Mouse (Mus musculus) bone marrow, adult 2 months (tissue): Measurements from ENCODE around the gene Tenm4. TPM values are rescaled to one million over a fixed set of nuclear protein-coding genes. Genes with fewer than 3 reads are reported as not detected.

Experiments used
- H3K27ac ChIP-seq: fragments of 200-500 bp; 2 replicates; pipeline ENCODE4 v1.5.1; 2012; ENCODE audit warnings: low read depth, mild to moderate bottlenecking, control low read depth, inconsistent platforms, low read length; ENCODE audit not compliant: control insufficient read depth, poor library complexity, insufficient read depth
- H3K4me1 ChIP-seq: fragments of 200-500 bp; 2 replicates; pipeline ENCODE4 v1.6.1; 2011; ENCODE audit warnings: low read length; ENCODE audit not compliant: control insufficient read depth, insufficient read depth
- H3K4me3 ChIP-seq: fragments of 200-500 bp; replicated peaks from 2 replicates; pipeline ENCODE3; 2011; ENCODE audit warnings: mild to moderate bottlenecking, low read depth, low read length, control low read depth; ENCODE audit not compliant: control insufficient read depth
- CTCF ChIP-seq: fragments of 200-500 bp; IDR thresholded peaks from 2 replicates; pipeline ENCODE4 v1.5.1; 2011; ENCODE audit warnings: low read length, control low read depth; ENCODE audit not compliant: control insufficient read depth, insufficient read depth
- POLR2A ChIP-seq: fragments of 200-500 bp; IDR thresholded peaks from 2 replicates; pipeline ENCODE4 v1.6.1; 2011; ENCODE audit warnings: low read depth, mild to moderate bottlenecking, control low read depth, low read length, borderline replicate concordance; ENCODE audit not compliant: control insufficient read depth
- WGBS: fragments of 180-500 bp; shearing (Covaris S2); methylation state at CpG from one replicate; pipeline ENCODE4 v1.1.7; 2018; 5-methylcytosine and 5-hydroxymethylcytosine counted together
- polyA plus RNA-seq: library from polyadenylated mRNA; stranded (reverse); fragments of >200 nt; gene quantifications from 2 replicates; pipeline ENCODE4 v1.2.4, GENCODE M21; 2011; ENCODE audit warnings: low replicate concordance; ENCODE audit not compliant: missing spikeins, insufficient read depth, insufficient read length

Gene Tenm4
- polyA plus RNA-seq, 1 experiment, result 1.3 TPM

DNA sequence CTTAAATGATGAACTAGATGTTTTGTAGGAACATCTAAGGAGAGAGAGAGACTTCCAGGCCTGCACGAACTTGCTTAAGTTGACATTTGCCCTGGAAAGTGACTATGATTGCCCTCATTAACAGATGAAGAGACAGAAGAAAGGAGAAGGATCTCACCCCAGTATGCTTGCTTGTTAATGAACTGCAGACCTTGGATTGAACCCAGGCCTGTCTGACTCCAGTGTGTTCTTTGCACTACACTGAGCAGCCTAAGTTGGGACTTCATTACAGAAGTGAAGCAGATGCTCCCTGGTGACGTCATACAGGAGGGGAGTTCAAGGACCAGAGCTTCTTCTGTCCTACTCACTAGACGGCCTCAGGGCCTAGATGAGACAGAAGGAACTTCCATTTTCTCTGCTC lies 247.1 kb downstream of the Tenm4 start:
- Histone ChIP-seq H3K27ac (no peak overlapping the region), H3K4me3 (no peak overlapping the region), H3K4me1 (no peaks in the 10 kb centered on the region)
- TF ChIP-seq CTCF (no peak), POLR2A (no peak)
- 68% methylated on average over 3 of the region's 3 CpGs for WGBS

DNA sequence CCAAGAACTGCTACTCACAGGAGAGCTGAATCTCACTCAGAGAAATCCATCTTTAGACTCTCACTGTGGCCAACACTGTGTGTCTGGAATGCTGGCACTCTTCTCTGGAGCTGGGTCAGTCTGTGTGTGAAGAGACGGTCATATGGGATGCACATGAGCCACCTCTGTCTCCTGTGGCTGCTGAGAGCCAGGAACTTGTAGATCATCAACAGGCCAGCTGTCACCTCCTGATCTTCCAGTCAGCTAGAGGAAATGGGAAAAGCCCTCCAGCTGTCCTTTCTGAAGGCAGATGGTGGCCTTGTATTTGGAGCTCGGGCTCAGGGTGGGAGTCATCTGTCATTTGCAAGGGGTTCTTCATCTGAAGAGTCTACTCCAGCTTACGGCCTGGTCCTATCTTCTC lies 249.0 kb downstream of the Tenm4 start:
- H3K27ac ChIP-seq, result no peak overlapping the region
- no peak for TF ChIP-seq CTCF
- no peak for TF ChIP-seq POLR2A
- no peaks in the 10 kb centered on the region for H3K4me1 ChIP-seq
- no peak overlapping the region for H3K4me3 ChIP-seq
- 77% methylated on average over 3 of the region's 3 CpGs for WGBS

DNA sequence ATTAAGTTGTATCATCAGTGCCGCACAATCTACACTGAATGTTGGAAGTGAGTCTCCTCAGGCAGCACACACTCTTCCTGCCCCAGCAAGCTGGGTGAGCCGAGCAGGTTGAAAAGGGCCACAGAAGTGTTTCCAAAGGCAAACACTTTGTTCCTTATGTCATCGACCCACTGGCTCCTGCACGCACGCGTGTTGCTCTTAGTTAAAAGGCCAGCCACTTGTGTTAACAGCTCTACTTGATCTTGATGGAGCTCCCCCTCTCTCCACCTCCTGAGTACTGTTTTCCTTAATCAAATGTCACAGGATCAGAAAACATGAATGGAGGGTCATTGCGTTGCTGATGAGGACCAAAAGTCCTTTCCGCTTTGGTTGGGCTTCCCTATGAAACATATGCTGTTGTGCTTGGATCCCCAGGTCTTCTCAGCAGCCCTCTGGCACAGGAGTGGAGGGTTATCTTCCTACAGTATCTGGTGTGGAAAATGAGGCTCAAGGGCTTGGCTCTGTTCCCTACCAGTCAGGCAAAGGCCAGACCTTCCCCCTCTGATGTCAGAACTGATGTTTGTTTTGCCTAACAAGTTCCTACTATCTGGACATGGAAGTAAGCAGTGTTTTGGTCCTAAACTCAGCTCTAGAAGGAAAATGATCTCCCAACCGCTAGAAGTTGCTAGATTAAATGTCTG lies 250.0 kb downstream of the Tenm4 start:
- no peak overlapping the region for H3K4me3 ChIP-seq
- TF ChIP-seq POLR2A (no peak), CTCF (no peak)
- WGBS, result 81% methylated on average over 9 of the region's 9 CpGs
- no peaks in the 10 kb centered on the region for H3K4me1 ChIP-seq
- H3K27ac ChIP-seq, result no peak overlapping the region

DNA sequence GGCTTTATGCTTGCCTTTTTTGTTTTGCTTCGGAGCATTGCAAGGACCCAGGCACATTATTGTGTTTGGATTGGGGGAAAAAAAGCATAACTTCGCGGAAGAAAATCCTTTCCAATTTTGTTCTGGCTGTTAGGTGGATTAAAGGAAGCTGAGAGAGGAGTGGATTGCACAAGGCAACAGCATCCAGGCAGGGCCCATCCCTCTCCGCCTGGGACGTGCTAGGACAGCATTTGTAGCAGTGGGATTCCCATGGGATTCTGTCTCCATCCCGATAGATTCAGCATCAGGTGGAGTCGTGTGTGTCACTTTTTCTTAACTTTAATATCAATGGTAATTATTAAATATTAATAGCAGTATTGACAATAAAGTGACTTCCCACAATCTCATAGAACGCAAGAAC lies 255.9 kb downstream of the Tenm4 start:
- Histone ChIP-seq H3K27ac (no peak overlapping the region), H3K4me1 (no peaks in the 10 kb centered on the region), H3K4me3 (no peak overlapping the region)
- no peak for TF ChIP-seq CTCF
- 72% methylated on average over 8 of the region's 8 CpGs for WGBS

DNA sequence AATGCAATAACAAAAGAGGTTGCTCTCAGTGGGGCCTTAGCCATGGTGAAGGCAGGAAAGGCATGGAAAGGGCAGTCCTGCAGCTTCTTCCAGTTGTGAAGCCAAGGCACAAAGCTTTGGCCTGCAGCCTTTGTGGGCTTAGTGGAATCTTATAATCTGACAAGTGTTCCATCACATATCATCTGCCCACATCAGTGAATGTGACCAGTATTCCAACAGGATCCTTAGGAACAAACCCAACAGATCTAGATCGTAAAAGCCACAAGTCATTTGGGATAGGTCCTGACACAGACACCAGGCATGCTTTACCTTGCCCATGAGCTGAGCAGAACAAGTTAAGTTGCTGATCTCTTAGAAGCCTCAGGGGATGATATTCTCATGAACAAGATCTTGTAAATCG lies 262.3 kb downstream of the Tenm4 start:
- H3K4me1 ChIP-seq, result no peaks in the 10 kb centered on the region
- WGBS, result 71% methylated on average over 2 of the region's 2 CpGs

DNA sequence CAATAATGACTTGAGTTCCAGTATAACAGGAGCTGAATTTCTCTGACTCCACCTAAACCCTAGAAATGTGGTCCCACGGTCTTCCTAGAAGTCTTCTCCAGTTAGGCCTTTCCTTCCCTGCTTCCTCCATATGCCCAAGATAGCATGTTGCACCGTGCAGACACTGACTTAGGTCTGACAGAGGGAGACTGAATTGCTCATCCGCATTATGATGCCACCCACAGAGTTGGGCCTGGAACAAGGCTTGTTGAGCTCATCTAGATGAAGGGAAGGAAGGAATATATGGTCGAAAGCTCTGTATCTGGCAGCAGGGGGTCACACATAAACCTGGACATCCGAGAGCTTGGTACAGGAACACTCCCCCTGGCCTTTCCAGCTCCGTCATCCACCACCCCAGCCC lies 267.3 kb downstream of the Tenm4 start:
- Histone ChIP-seq H3K4me3 (no peak overlapping the region), H3K27ac (no peak overlapping the region), H3K4me1 (no peaks in the 10 kb centered on the region)
- WGBS, result 75% methylated on average over 6 of the region's 6 CpGs
- no peak for TF ChIP-seq POLR2A

More for the DNA sequence above, 262.3 kb downstream of the Tenm4 start:
- no peak overlapping the region for H3K27ac ChIP-seq
- H3K4me3 ChIP-seq, result no peak overlapping the region
- TF ChIP-seq POLR2A (no peak), CTCF (no peak)

DNA sequence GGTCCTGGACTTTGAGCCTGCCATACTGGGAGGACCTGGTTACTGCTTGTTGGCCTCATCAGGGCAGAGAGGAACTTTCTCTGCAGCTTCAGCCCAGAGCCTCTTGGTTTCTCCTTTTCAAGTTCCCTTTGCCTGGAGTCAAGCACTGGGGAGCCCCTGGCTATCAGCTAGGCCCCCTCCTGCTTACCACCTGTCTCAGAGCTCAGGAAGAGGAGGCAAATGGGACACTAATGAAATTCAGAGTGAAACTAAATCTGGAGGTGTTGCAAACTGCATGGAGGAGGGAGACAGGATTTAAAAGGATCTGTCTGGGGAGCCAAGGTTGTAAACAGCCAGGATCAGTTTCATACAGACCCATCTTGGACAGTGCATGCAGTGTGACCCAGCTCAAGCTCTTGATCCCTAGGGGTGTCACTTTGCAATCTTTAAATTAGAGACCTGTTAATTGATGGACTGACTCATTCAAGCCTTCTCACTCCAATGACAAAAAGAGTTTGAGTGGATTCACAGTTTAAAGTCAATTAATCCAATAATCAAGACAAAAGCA lies 269.2 kb downstream of the Tenm4 start:
- TF ChIP-seq POLR2A (no peak), CTCF (no peak)
- Histone ChIP-seq H3K4me3 (no peak overlapping the region), H3K27ac (no peak overlapping the region), H3K4me1 (no peaks in the 10 kb centered on the region)

DNA sequence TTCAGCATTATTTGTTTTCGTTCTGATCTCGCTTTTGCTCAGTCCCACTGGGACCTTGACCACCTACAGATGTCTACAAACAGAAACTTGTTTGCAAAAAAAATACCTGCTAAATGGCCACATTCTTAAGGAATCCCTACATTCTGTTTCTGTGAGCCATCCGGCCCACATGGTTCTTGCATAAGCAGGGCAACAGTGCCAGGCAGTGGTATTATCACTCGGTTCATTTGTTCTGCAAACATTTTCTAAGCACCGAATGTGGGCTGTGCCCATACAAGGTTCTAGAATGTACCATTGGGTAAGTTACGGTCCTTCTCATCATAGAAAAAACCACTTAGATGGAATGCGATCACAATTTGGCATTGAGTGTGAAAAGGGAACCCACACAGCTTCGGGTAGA lies 274.7 kb downstream of the Tenm4 start:
- 78% methylated on average over 8 of the region's 8 CpGs for WGBS
- Histone ChIP-seq H3K4me3 (no peak overlapping the region), H3K27ac (no peak overlapping the region), H3K4me1 (no peaks in the 10 kb centered on the region)
- TF ChIP-seq POLR2A (no peak), CTCF (no peak)

DNA sequence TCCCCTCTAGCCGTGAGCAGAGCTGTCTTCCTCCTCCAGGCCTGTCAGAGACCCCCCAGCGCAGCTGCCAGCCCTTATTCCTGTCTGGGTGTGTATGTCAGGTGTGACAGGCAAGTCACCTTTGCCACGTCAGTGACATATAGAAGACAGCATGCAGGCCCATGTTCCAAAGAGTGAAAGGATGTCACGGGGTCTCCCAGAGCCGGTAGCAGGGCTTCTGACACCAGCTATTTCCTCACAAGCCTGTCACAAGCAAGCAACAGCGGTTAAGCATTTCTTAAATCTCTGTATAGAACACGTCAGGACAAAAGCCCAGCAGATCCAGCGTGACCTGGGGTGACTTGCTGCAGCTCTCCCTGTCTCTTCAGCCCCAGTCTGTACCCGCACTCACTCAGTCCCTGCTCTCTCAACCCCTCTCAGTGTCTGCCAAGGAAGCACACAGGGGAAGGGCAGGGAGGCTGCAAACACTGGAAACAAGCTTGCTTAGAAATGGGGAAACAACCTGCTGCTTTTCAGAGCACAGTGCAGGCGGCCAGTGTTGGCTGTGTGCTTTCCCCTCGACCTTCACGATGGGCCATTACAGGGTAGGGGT lies 276.9 kb downstream of the Tenm4 start:
- TF ChIP-seq CTCF (no peak), POLR2A (no peak)
- 69% methylated on average over 12 of the region's 12 CpGs for WGBS
- Histone ChIP-seq H3K27ac (no peak overlapping the region), H3K4me3 (no peak overlapping the region), H3K4me1 (no peaks in the 10 kb centered on the region)
